Mouse (Mus musculus) forebrain, embryonic 10.5 days (tissue): ENCODE data around the gene Cers1. TPM values are rescaled to one million over a fixed set of nuclear protein-coding genes. Genes with fewer than 3 reads are reported as not detected.

ENCODE experiments used
- DNase-seq: peaks from one replicate; pipeline ENCODE4 v3.0.0-alpha.2; 2017; ENCODE audit warnings: low spot score; ENCODE audit errors: extremely low spot score
- H3K27ac ChIP-seq: fragments of 300-500 bp; sonication (generic); 2 replicates; pipeline ENCODE4 v1.5.1; 2016; ENCODE audit warnings: mild to moderate bottlenecking
- H3K27me3 ChIP-seq: fragments of 300-500 bp; sonication (generic); 2 replicates; pipeline ENCODE4 v1.6.1; 2016; ENCODE audit warnings: mild to moderate bottlenecking; ENCODE audit not compliant: poor library complexity, severe bottlenecking
- H3K36me3 ChIP-seq: fragments of 300-500 bp; sonication (generic); replicated peaks from 2 replicates; pipeline ENCODE4 v1.6.1; 2016; ENCODE audit warnings: mild to moderate bottlenecking, moderate library complexity
- H3K4me1 ChIP-seq: fragments of 300-500 bp; sonication (generic); 2 replicates; pipeline ENCODE4 v1.6.1; 2016
- H3K4me3 ChIP-seq: fragments of 300-500 bp; sonication (generic); 2 replicates; pipeline ENCODE4 v1.5.1; 2016; ENCODE audit warnings: mild to moderate bottlenecking, moderate library complexity
- H3K9me3 ChIP-seq: fragments of 300-500 bp; sonication (generic); 2 replicates; pipeline ENCODE4 v1.6.1; 2016; ENCODE audit warnings: mild to moderate bottlenecking, moderate library complexity
- WGBS: fragments of 180-500 bp; shearing (Covaris S2); methylation state at CpG from one replicate; pipeline ENCODE4 v1.1.7; 2016; 5-methylcytosine and 5-hydroxymethylcytosine counted together
- polyA plus RNA-seq: library from polyadenylated mRNA; unstranded; fragments of >200 nt; fragmentation: Nextera tagmentation; extraction: Ambion mirVana; gene quantifications from 2 replicates; pipeline ENCODE4 v1.2.1, GENCODE M21; 2016

The Cers1 gene
- polyA plus RNA-seq, 1 experiment from 2014 or later, result 4.5 TPM

DNA sequence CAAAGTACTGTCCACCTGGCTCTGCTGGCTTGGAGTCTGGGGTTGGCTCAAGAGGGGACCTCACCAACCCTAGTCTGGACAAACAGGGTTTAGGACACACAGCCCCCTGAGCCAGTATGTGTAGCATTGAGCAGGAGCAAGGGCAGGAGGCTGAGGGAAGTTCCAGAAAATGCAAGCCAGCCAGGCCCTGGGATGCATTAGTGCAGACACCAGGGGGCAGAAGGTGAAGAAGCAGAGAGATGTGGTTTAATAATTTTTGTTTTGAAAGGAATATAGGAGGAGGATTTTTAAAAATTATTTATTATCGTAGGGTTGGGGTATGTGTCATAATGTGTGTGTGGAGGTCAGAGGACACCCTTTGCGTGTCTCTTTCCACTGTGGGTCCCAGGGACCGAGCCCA, 8.1 kb downstream of the Cers1 start:
- WGBS, result 93% methylated on average over 3 of the region's 3 CpGs

GRCm38 (mm10) chr8:70327512-70327911, 11.9 kb downstream of the Cers1 start:
- no peak overlapping the region for H3K27ac ChIP-seq
- peaks cover 61% of the 10 kb centered on the region for H3K36me3 ChIP-seq
- peaks cover 41% of the 10 kb centered on the region for H3K4me1 ChIP-seq
- no peak overlapping the region for H3K4me3 ChIP-seq
- no peaks in the 10 kb centered on the region for H3K9me3 ChIP-seq
- DNase-seq, result no peak
- peaks cover 35% of the 10 kb centered on the region for H3K27me3 ChIP-seq
- 92% methylated on average over 6 of the region's 6 CpGs for WGBS

More for the DNA sequence above, 8.1 kb downstream of the Cers1 start:
- H3K27ac ChIP-seq, result no peak overlapping the region
- DNase-seq, result no peak
- H3K9me3 ChIP-seq, result no peaks in the 10 kb centered on the region
- no peak overlapping the region for H3K4me3 ChIP-seq
- 0 out of 2 replicates have a peak, but pooled peaks cover 3% of the 10 kb centered on the region for H3K4me1 ChIP-seq
- peaks cover 5% of the 10 kb centered on the region for H3K27me3 ChIP-seq
- H3K36me3 ChIP-seq, result peaks cover 41% of the 10 kb centered on the region

DNA sequence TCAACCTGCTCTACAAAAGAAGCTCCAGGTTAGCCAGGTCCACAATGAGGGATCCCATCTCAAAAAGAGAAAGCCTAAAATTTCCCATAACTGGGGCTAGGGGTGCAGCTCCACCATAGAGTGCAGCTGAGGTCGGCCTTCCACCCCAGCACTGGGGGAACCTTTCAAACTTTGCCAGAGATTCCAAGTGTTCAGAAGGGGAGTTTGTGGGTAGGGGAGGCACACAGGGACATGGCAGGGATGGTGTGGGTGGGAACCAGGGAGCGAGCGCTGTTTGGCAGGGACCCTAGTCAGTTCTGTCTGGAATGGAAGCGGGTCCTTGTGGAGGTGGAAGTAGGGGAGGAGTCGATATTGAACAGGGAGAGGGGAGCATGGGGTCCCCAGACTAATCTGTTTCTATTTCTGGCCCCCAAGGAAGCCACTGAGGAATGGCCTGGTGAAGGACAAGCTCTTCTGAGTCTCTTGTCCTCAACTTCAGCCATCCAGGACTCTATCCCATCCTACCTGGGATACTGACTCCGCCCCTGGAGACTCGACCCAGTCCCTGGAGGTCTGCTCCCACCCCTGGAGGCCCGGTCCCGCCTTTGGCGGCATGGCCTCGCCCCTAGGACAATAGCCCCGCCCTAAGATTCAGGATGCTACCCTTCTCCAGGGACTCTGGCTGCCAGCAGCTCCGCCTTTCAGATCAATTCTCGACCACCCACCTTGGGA, 13.7 kb downstream of the Cers1 start, which contains the start of gene Gdf1:
Gene Gdf1, plus strand, starts transcription at position 694 of the 711 bp plus-strand sequence.
- H3K36me3 ChIP-seq, result peaks cover 70% of the 10 kb centered on the region
- H3K4me1 ChIP-seq, result peaks cover 45% of the 10 kb centered on the region
- no peaks in the 10 kb centered on the region for H3K9me3 ChIP-seq
- H3K27me3 ChIP-seq, result peaks cover 35% of the 10 kb centered on the region
- H3K27ac ChIP-seq, result peak within 1 kb of the TSS; percentile 45
- peak within 1 kb of the TSS; percentile 40 for H3K4me3 ChIP-seq
- DNase-seq, result no peak
- 22% methylated on average over 14 of the region's 14 CpGs for WGBS

DNA sequence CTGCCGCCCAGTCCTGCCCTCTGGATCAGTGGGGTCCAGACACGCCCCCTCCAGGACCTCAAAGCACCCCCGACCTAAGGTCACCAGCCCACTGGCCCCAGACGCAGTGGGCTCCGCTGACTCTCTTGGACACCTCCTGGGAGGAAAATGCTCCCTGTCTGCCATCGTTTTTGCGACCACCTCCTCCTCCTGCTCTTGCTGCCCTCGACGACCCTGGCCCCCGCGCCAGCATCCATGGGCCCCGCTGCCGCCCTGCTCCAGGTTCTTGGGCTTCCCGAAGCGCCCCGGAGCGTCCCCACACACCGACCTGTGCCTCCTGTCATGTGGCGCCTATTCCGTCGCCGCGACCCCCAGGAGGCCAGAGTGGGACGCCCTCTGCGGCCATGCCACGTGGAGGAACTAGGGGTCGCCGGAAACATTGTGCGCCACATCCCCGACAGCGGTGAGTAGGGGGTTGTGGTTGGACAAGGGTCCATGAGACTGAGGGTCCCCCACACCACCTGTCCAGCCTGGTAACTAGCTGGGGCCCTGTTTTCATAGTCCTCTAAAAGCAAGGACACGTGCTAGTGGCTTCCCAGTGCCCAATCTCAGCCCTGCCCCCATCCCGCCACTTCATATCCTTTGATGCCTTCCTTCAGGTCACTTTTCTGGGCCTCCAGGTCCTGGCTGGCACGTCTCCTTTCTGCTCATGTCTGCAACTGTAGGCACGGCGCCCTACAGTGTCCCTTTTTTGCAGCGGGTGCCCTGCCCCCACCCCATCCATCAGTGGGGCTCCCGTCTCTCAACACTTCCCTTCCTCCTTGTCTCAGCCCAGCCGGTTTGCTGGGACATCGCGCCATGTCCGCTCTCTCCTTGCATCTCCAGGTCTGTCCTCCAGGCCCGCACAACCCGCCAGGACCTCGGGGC, 14.5 kb downstream of the Cers1 start:
- Histone ChIP-seq H3K4me3 (peak overlapping the region; percentile 40), H3K9me3 (no peaks in the 10 kb centered on the region), H3K27me3 (peaks cover 35% of the 10 kb centered on the region), H3K27ac (peak overlapping the region; percentile 45), H3K4me1 (peaks cover 45% of the 10 kb centered on the region), H3K36me3 (peaks cover 76% of the 10 kb centered on the region)
- 4% methylated on average over 45 of the region's 45 CpGs for WGBS
- peak; percentile 53 for DNase-seq

- Histone ChIP-seq H3K4me1 (peaks cover 45% of the 10 kb centered on the region), H3K4me3 (peak overlapping the region; percentile 40), H3K27ac (peak overlapping the region; percentile 45), H3K36me3 (peaks cover 81% of the 10 kb centered on the region), H3K27me3 (peaks cover 35% of the 10 kb centered on the region), H3K9me3 (no peaks in the 10 kb centered on the region)
- WGBS, result 26% methylated on average over 53 of the region's 53 CpGs
- DNase-seq, result peak; percentile 65
These were observed 15.3 kb downstream of the Cers1 start for GRCm38 (mm10) chr8:70330741-70331364.

- no peak overlapping the region; the same call in 1 of the 2 replicates for H3K4me3 ChIP-seq
- H3K4me1 ChIP-seq, result peaks cover 45% of the 10 kb centered on the region
- no peaks in the 10 kb centered on the region for H3K9me3 ChIP-seq
- WGBS, result 74% methylated on average over 19 of the region's 19 CpGs
- DNase-seq, result peak; percentile 31
- no peak overlapping the region for H3K27ac ChIP-seq
- peaks cover 88% of the 10 kb centered on the region for H3K36me3 ChIP-seq
- peaks cover 35% of the 10 kb centered on the region for H3K27me3 ChIP-seq
These were observed 16.0 kb downstream of the Cers1 start for GRCm38 (mm10) chr8:70331526-70331925.

DNA sequence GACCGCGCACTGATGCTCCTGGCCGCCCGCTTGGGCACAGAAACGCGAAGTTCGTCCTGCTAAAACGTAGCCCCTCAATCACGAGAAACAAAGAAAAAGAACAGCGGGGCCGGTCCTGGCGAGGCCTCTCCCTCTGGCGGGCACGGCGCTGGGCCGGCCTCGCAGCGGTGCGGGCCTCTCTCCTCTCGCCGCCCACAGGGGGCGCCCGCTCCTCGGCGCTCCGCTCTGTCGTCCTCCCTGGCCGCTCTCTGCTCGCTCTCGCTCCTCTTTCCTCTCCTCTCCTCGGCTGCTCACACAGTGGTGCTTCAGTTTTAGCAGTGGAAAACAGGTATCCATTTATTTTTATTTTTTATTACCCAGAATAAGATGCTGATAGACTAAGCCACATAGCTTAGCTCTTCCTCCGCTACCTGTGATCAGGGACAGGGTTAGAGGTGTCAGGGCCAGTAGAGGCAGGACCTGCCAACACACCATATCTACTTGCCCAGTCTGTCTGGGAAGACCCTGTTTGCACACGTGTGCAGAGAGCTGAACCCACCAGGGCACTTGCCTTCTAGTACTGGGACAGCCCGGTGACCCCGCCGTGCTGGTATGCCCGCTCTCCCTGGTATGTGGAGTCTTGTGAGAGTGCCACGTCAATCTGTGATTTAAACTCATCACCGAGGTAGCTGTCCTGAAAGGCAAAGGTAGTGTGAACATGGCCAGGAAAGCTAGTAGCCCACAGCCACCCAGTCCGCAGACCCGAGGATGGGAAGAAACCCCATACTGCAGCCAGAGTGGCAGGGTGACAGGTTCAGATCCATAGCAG, 16.7 kb downstream of the Cers1 start:
- Histone ChIP-seq H3K27me3 (peaks cover 35% of the 10 kb centered on the region), H3K4me1 (peaks cover 45% of the 10 kb centered on the region), H3K4me3 (peak overlapping the region; percentile 23; the same call in 1 of the 2 replicates), H3K27ac (peak overlapping the region; percentile 51; the same call in 1 of the 2 replicates), H3K36me3 (peaks cover 91% of the 10 kb centered on the region), H3K9me3 (no peaks in the 10 kb centered on the region)
- WGBS, result 26% methylated on average over 41 of the region's 41 CpGs
- peak; percentile 81 for DNase-seq

DNA sequence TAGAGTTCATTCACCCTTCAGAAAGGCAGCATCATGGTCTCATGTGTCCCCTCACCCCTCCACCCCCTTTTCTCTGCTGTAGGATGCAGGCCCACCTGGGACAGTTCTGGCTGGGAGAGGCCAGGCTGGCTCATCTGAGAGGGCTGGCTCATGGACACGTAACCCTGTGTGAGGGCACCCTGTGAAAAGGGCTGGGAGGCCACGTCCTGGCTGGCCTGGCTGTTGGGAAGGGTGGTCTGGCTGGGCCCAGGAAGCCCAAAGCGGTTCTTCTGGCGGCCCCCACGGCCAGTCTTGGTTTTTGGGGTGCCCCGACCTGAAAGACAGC, 17.3 kb downstream of the Cers1 start:
- Histone ChIP-seq H3K4me3 (no peak overlapping the region), H3K9me3 (no peaks in the 10 kb centered on the region), H3K4me1 (peaks cover 45% of the 10 kb centered on the region), H3K36me3 (peaks cover 91% of the 10 kb centered on the region), H3K27me3 (peaks cover 35% of the 10 kb centered on the region), H3K27ac (no peak overlapping the region)
- WGBS, result 97% methylated on average over 6 of the region's 6 CpGs
- no peak for DNase-seq

- no peaks in the 10 kb centered on the region for H3K27me3 ChIP-seq
- H3K27ac ChIP-seq, result no peak overlapping the region
- H3K4me1 ChIP-seq, result peaks cover 16% of the 10 kb centered on the region; the same call in 1 of the 2 replicates
- no peaks in the 10 kb centered on the region for H3K9me3 ChIP-seq
- peaks cover 100% of the 10 kb centered on the region for H3K36me3 ChIP-seq
- WGBS, result 90% methylated on average over 7 of the region's 7 CpGs
- no peak for DNase-seq
- H3K4me3 ChIP-seq, result no peak overlapping the region
These were observed 23.4 kb downstream of the Cers1 start for GRCm38 (mm10) chr8:70338931-70339330.

GRCm38 (mm10) chr8:70340659-70341058, 25.1 kb downstream of the Cers1 start:
- H3K27me3 ChIP-seq, result no peaks in the 10 kb centered on the region
- H3K9me3 ChIP-seq, result no peaks in the 10 kb centered on the region
- H3K36me3 ChIP-seq, result peaks cover 97% of the 10 kb centered on the region
- WGBS, result 93% methylated on average over 7 of the region's 7 CpGs
- no peak for DNase-seq
- no peak overlapping the region for H3K27ac ChIP-seq
- no peak overlapping the region for H3K4me3 ChIP-seq
- peaks cover 20% of the 10 kb centered on the region; the same call in 1 of the 2 replicates for H3K4me1 ChIP-seq

DNA sequence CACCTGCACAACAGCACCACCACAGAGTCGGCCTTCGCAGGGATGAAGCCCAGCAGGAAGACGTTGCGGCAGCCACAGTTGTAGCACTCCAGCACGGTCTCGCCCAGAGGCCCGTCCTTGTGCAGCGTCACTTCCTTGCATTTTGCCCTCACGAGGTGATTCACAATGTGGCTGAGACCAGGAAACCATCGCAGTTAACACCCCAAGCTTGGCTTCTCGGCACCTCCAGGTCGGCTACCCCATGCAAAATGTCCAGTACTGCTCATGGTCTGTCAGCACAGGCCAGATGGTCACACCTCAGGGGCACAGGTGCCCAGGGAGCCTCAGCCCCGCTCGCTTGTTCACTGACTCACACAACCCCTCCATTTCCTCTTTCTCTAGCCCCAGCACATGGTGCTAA, 26.4 kb downstream of the Cers1 start:
- Histone ChIP-seq H3K4me3 (no peak overlapping the region), H3K4me1 (peaks cover 20% of the 10 kb centered on the region; the same call in 1 of the 2 replicates), H3K27me3 (no peaks in the 10 kb centered on the region), H3K36me3 (peaks cover 96% of the 10 kb centered on the region), H3K27ac (no peak overlapping the region), H3K9me3 (no peaks in the 10 kb centered on the region)
- DNase-seq, result no peak
- WGBS, result 96% methylated on average over 14 of the region's 14 CpGs

GRCm38 (mm10) chr8:70343076-70343475, 27.5 kb downstream of the Cers1 start:
- peaks cover 23% of the 10 kb centered on the region; the same call in 1 of the 2 replicates for H3K4me1 ChIP-seq
- 76% methylated on average over 7 of the region's 7 CpGs for WGBS
- H3K36me3 ChIP-seq, result peaks cover 96% of the 10 kb centered on the region
- no peaks in the 10 kb centered on the region for H3K27me3 ChIP-seq
- H3K9me3 ChIP-seq, result no peaks in the 10 kb centered on the region
- no peak overlapping the region for H3K4me3 ChIP-seq
- DNase-seq, result no peak
- no peak overlapping the region for H3K27ac ChIP-seq
